Mouse (Mus musculus) right cerebral cortex, postnatal 14 days (tissue): Measurements from ENCODE around the gene Tepp.

Source experiments
- DNase-seq: peaks from one replicate; pipeline ENCODE4 v3.0.0; 2022

Tepp gene

DNA sequence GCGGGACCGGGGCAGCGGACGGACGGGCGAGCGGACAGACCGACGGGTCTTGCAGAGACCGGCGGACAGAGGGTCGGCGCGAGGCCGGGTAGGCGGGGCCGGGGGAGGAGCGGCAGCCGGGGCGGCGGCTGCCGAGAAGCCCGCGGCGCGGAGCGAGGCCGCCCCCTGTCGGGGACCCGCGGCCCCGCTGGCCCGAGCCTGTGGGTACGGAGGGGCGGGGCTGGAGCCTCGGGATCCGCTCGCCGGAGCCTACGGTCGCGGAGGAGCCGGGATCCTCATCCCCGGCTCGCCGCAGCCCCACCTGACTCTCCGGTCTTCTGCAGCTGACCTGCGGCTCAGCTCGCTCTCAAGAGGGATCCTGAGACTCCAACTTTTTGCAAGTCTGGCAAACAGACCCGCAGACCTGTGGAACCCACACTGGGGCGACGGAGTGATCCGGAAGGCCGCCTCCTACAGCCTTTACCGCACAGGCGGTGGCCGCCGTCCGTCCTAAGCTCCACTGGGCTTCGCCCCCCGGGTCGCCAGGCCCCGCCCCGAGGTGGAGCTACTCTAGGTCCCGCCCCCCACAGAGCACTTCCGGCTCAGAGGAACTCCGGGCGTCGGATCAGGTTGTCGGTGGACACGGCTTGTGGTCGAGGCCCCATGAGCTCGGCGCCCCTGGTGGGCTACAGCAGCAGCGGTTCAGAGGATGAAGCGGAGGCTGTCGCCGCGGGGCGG lies 21.5 kb downstream of the Tepp start, which contains the start of the genes Zfp319 and Usb1:
Zfp319 (minus strand) TSS at position 231 of the 717 bp plus-strand sequence.
Usb1 (plus strand) TSS at position 565 of the 717 bp plus-strand sequence.
- peak; percentile 94 for DNase-seq

DNA sequence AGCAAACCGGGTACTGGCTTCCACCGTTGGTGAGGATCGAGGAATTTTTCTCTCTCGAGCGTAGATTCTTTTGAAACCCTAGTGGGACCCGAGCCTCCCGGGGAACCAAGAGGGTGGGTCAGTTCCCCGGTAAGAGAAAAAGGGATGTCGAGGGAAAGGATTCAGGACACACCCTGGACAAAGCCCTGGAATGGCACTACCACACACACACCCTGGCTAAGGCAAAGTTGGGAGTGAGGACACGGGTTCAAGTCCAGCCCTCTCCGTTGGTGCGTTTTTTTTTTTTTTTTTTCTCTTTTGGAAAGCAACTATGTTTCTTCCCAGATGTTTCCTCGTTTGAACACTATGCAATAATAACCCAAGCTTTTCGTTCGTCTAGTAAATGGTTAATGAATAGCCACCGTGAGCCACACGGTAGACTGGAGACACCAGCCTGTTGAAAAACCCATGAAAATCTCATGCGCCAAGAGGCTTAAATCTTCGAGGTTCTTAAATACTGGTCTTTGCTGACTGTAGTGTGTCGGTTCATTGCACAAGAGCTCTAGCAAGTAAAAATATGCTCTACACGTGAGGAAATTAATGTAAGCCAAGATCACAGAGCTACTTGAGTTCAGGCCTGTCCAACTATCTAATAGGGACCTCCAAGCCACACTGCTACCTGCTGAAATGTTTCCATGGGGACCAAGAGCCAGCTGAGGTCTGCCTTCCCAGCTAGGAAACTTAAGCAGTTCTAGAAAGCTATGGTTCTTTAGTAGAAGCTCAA lies 22.3 kb downstream of the Tepp start:
- no peak for DNase-seq

DNA sequence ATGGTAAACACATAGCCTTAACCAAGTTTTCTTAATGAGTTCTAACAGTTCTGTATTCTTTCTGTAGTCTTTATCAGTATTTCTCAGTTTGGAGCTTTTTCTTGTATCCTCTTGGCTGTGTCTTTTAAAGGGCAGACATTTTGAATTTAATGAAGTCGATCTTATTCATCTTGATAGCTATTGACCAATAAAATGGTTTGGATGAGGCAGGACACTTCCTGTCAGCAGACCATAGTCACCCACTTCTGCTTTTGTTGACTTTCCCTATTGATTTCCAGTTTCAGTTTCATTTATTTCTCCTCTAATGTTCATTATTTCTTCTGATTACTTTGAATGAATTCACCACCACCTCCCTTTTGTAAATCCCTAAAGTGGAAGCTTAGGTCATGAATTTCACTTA lies 25.3 kb downstream of the Tepp start:
- DNase-seq: no peak

DNA sequence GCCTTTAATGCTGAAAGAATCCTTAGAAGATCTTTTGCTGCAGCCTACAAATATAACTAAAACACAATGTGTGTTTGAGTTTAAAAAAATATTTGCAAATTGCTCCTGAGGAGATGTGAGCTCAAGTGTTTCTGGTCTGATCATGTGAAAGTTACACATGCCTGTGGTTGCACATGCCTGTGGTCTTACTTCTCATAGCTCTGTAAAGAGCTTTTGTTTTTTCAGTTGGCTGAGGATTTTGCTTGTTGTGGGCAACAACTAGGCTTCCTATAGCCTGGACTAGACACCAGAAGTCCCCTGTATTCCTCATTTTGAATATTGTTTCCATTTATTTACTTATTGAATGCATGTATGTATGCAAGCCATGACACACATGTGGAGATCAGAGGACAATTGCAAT lies 26.0 kb downstream of the Tepp start:
- DNase-seq: no peak

DNA sequence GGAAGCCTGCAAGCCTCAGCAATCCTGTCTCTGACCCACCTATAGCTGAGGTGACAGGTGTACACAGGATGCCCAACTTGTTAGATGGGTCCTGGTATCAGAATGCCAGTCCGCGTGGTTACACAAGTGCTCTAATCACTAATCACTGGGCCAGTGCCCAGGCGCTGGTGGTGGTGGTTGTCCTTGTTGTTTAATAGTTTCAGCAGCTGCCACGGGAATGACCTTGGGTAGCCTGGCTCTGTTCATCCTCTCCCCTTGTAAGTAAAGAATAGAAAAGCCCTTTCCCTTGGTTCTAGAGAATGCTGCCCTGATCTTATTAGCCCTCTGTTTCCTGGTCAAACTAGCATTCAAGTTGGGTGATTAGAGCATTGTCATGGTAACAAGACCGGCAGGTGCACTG lies 31.4 kb downstream of the Tepp start:
- DNase-seq: no peak

DNA sequence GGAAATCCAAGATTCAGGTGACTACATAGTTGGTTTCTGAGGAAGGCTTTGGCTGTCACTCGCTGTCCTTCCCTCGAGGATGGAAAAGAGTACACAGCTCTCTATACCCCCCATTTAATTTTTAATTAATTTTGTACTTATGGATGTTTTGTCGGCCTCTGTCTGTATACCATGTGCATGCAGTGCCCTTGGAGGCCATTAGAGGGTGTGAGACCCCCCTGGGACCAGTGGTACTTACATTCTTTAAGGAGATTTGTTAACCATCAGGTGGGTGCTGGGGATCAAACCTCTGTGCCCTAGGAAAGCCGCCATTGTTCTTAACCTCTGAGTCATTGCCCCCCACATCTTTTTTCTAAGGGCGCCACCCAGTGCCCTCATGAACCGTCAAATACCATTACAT lies 34.3 kb downstream of the Tepp start:
- no peak for DNase-seq

DNA sequence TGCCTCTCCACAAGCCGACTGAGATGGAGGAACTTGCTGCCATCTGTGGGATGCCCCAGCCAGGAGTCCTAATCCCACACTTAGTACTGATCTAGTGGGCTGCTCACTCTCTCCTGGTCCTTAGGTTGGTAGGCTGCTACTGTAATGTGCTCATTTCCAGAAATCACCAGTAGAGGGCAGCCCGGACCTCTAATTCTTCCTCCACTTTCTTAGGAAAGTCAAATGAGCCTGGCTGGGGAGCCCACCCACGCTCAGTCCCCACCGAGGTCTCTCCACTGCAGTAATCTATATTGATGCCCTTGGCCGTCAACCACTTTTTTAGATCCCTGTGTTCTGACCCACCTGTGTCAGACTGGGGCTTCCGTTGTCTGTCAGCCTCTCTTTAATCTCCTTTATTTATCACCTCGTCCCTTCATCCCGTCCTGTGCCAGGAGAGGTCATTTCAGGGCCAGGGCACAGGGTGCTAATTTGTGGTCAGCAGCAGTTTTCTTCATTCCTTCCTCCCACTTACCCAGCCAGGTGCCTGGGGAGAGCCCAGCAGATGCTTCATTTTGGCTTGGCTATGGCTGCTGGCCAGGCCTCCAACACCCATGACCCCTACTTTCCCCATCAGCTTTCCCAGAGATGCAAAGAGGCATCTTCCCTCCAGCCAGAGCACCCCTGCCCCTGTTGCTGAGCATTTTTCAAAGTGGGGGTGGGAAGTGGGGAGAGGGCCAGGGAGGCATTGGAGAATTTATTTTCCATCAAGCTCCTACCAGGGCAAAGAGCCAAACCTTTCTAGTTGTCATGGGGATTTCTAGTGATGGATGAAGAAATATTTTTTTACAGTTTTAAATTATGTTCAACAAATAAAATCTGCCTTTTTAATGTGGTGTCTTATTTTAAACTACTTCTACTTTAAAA lies 36.5 kb downstream of the Tepp start:
- peak; percentile 85 for DNase-seq

DNA sequence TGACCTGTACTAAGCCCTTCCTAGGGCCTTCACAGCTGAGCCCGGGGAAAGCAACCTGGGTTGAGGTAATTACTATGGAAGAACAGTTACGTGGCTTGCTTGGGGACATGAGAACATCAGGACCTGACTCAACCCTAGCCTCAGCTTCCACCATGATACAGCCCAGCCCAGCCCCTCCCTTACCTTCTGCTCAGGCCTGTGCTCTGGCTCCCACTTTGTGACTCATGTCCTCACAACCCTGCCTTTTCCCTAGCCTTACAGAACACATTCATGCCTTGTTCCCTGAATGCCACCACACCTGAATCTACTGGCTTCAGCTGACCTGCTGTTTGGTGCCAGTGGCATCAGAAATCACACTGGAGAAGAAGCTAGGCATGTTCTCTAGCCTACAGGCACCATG lies 38.0 kb downstream of the Tepp start:
- no peak for DNase-seq

DNA sequence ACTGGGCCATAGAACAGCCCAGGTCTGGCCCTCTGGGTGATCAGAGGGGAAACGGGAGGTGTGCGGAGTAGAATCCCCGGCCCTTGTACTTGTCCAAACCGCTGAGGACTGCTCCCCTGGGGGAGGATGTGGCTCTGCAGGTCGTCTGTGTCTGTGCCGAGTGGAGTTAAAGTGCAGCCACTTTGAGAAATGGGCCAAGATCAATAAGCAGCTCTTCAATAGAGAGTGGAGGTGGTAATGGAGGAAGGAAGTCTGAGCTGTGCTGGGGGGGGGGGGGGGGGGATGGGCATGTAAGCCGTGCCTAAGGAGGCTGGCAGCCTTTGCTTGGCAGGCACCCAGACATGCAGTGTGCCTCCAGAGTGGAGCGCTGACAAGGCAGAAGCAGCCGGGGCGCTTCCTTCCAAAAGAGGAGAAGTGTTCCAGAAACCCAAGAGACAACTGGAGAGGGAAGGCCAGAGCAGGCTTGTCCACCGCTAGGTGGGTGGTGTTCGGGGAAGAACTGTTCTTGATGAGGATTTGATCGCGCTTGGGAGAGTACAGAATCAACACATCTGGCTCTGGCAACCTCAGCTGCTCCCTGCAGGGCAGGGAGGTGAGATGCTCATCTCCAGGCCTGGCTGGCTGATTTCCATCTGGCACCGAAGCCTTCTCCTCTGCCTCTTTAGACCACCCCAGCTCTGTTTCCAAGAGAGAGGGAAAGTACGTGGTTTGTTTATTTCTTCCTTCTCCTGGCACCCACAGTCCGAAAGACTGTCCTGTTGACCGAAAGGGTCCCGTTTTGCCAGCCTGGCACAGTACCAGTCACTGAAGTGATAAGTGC lies 38.7 kb downstream of the Tepp start:
- DNase-seq: peak; percentile 91

DNA sequence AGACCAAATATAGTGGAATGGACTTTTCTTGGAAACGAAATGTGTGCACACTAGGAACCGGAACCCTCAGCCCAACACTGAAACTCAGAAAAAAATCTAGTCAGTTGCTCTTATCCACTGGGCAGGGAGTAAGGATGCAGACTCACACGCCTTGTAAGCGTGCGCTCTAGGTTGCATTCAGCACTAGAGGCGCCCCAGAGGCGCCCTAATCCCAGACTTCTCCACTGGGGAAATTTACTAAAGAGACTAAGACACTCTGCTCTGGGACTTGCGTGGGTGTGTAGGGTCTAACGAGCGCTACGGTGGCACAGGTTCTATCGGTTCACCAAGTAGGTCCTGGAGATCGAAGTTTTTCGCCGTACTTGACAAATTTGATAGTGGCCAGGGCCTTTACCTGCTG lies 41.1 kb downstream of the Tepp start:
- DNase-seq: no peak

DNA sequence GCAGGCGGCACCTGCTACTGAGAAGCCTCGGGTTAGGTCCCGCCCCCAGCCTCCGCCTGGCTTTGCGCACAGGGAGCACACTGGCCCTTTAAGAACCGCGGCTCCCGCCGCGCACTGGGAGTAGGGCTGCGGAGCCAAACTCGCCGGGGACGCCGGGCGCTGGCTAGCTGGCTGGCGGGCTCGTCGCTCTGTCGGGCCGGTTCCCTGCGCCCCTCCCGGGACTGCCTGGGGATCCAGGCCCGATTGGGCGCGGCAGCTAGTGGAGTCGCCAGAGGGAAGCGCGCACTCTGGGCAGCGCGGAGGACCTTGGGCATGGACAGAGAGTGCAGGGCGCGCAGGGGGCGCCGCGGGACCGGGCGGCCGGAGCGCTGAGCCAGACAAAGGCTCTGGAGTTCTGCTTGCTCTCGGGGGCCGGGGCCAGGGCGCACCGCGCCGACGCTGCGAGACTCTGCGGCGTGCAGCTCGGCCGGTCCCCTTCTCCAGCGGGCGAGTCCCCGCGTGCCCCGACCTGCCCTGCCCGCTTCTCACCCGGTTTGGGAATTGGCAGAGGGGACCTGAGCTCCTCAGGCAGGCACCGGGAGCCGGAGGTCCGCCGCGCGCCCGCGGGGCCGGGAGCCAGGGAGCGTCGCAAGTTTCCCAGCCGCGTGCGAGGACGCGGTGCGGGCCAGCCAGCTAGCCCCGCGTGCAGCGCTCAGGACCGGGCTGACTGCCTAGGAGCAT lies 41.9 kb downstream of the Tepp start, which contains the start of gene Mmp15:
Mmp15 (plus strand) TSS at position 118 of the 720 bp plus-strand sequence.
- DNase-seq: peak; percentile 65

DNA sequence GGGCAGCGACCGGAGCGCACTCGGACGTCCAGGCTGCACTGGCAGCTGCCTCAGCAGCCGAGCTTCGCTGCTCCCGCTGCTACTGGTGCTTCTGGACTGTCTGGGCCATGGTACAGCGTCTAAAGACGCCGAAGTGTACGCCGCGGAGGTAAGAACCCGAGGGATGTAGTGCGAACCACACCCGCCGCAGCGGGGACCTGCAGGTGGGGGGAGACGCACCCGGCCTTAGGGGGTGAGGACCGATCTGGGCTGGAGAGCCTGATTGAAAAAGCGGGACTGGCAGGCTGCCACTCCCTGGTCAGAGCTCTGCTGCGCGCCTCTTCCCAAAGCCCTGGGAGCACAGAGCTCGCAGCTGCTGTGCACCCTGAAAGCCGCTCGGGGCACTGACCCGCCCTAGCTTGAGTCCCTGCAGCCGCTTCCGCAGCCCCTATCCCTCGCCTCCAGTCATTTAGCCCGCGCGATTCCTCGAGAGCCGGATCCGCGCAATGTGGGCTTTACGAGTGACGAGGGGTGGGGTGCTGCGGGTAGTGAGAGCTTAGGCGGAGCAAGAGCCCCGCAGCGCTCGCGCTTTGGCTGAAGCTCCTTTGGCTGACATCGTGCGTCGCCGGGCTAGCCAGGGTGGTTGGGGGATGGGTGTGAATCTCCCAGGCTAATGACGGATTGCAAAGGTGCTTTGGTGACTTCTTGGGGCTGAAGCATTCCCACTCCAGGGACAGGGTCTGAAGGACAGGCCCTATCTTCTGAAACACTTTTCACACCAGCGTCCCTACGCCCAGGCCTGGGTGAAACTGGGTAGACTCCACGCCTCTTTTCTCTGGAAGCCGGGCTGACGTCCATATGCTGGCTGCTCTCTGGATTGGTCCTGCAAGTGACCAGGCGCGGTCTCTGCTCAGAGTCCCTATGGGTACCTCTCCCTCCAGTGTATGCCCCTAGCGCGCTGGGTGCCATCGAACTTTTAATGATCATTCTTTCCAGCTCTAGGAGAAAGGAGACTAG lies 42.8 kb downstream of the Tepp start:
- DNase-seq: peak; percentile 50

DNA sequence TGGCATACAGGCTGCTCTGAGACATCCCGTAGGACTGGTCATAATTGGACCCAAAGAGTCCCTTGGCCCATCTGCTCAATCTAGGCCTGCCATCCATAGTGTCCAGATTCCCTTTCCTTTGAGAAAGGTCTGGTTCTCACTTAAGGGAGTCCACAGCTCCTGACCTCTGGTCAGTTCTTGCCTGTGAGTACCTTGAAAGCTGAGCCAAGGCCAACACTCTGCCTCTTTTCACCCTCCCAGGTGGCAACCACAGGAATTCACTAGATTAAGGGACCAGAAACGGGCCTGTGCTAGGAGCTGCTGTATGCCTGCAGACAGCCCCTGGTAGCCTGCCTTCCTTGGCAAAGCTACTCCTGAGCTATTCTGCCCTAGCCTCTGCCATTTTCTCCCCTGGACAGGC lies 44.2 kb downstream of the Tepp start:
- no peak for DNase-seq

DNA sequence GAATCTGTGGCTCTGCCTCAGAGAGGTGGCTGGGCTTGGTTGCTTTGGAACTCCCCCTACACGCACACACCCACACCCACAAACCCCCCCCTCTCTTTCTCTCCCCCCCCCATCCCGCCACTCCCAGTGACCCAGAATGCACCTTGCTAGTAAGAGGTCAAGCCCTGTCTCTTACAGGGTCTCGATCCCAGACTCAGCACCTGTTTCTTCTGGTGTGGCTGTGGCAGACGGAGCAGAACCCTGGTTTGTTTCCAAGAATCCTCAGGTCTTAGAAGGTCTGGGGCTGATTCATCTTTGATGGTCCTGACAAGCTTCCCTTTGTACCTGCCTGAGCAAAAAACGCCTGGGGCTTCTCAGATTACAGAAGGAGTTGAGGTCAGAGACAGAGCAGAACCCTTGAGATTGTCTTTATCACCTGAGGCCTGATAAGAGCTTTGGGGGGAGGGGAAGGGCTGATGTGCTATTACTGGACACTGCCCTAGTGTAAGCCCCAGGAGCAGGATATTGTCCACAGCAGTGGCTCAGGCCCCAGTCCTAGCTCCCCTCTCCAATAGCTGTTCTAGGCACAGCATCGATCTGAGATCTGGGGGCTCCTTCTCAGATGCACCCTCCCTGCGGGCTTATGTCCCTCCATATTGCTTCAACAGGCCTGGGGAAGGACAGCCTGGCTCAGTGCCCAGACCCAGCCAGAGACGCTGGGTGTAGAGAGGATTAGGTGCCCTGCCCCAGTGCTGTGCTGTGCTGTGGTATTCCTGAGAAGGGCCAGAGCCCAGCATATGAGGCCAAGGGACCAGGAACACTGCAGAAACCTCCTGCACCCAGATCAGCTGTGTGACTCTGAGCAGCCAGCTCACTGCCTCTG lies 48.4 kb downstream of the Tepp start:
- no peak for DNase-seq

DNA sequence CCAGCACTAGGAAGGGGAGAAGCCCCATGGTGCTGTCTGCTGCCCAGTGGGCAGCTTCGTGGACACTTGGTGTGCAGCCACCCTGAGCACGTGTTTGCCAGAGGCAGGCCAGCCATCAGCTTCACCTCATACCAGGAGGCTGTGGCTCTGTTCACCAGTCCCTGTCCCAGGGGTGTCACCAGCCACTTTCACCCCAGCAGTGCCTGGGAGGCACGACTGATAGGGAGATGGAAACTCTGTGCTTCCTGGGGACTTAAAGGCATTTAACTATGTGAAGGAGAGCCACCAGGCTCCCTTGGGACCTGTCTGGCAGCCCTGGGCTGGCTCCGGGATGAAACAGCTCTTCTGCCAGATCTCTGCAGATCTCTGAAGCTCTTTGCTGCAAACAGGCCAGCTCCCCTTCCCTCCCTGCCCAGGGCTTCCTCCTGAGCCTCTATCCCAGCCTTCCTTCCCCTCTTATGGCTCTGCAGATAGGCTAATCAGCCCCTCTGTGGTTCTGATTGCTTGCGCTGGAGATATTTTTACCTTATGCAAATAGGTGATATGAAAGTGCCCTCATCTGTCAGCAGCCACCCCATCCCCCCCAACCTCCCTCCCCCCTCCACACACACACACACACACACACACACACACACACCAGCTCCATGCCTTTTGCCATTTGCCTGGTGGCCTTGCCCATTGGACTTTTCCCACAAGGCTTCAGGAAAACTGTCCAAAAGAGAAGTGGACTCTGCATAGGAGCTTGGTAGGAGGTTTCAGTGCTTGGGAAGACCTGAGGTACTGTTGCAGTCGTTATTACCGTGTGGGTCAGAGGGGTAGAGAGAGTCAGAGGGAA lies 50.0 kb downstream of the Tepp start:
- DNase-seq: no peak

DNA sequence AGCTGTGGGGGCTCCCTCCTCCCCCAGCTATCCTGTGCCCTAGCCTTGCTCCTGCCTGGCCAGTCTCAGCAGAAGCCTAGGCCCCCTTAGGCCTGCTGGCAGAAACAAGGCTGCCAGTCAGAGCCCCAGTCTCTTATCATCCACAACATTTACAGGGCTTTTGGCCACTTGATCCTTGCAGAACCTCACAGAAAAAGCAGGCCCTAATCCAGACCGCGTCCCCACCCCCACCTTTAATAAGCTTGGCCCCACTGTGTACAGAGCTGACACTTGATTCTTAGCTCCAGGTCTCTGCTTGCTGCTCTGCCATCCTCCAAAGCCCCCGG lies 50.6 kb downstream of the Tepp start:
- DNase-seq: no peak

DNA sequence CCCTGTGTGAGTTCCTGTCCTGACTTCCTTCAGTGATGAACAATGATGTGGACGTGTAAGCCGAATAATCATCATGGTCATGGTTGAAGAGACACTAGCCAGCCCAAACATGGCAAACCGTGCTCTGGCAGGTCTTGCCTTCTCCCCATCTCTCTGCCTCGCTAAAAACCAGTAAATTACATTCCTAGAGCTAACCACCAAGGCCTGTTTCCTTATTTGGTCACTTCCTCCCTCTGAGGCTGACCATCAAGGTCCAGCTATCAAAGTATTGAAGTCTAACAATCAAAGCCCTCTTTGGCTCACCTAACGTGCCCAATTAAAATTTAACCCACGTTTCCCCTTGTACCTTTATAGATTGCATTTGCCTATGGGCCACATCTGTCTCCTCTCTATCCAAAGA lies 51.9 kb downstream of the Tepp start:
- no peak for DNase-seq

DNA sequence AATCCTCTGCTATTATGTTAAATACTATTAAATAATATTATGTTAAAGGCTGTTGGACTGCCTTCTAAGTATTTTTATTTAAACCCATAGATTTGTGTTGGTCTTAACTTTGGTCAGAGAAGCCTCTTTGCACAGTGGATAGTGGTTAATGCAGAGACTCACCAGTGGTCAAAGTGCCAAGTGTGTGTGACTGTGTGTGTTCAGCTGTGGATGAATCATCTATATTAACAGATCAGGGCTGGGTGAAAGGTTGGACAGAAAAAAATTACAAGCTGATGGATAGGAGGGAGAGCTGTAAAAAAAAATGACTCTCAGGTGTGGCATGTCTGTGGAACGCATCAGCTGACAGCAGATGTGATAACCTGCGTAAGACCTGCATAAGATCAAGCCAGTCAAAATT lies 53.5 kb downstream of the Tepp start:
- no peak for DNase-seq
